Mouse (Mus musculus) cerebellum, adult 2 months (tissue): ENCODE data around the gene Olfr53. TPM values are rescaled to one million over a fixed set of nuclear protein-coding genes. Genes with fewer than 3 reads are reported as not detected.
"Not testable (repeated sequence)": the region's sequence is repeated elsewhere in the genome, so short reads cannot be mapped to it uniquely, and the experiment has no call there.

Experiments used
- DNase-seq, 2 experiments: peaks; one replicate each; pipeline ENCODE4 v3.0.0; 2021
- H3K27ac ChIP-seq: fragments of 200-500 bp; 2 replicates; pipeline ENCODE4 v1.5.1; 2012; ENCODE audit warnings: low read length, control low read depth, inconsistent platforms; ENCODE audit not compliant: insufficient read depth
- H3K27me3 ChIP-seq: fragments of 200-500 bp; 2 replicates; pipeline ENCODE4 v1.6.1; 2012; ENCODE audit warnings: inconsistent platforms, mild to moderate bottlenecking, low read length, moderate library complexity; ENCODE audit not compliant: control insufficient read depth, insufficient read depth
- H3K4me1 ChIP-seq: fragments of 200-500 bp; 2 replicates; pipeline ENCODE4 v1.6.1; 2011; ENCODE audit warnings: low read length; ENCODE audit not compliant: control insufficient read depth, insufficient read depth
- H3K4me3 ChIP-seq: fragments of 200-500 bp; replicated peaks from 2 replicates; pipeline ENCODE3; 2011; ENCODE audit warnings: mild to moderate bottlenecking, low read depth, low read length, control low read depth; ENCODE audit not compliant: insufficient read depth
- CTCF ChIP-seq: fragments of 200-500 bp; IDR thresholded peaks from 2 replicates; pipeline ENCODE4 v1.5.1; 2011; ENCODE audit warnings: low read depth, mild to moderate bottlenecking, control low read depth, low read length, moderate library complexity, borderline replicate concordance; ENCODE audit not compliant: insufficient read depth
- POLR2A ChIP-seq: fragments of 200-500 bp; IDR thresholded peaks from 2 replicates; pipeline ENCODE4 v1.6.1; 2011; ENCODE audit warnings: low read length, control low read depth, borderline replicate concordance; ENCODE audit not compliant: insufficient read depth
- WGBS: fragments of 180-500 bp; shearing (Covaris S2); methylation state at CpG from one replicate; pipeline ENCODE4 v1.1.7; 2018; 5-methylcytosine and 5-hydroxymethylcytosine counted together
- polyA plus RNA-seq: library from polyadenylated mRNA; depleted of rRNA; stranded (reverse); fragments of >200 nt; gene quantifications from 2 replicates; pipeline ENCODE4 v1.2.3, GENCODE M21; 2012; rRNA removed

Gene Olfr53
- not detected in 2 replicates for polyA plus RNA-seq

DNA sequence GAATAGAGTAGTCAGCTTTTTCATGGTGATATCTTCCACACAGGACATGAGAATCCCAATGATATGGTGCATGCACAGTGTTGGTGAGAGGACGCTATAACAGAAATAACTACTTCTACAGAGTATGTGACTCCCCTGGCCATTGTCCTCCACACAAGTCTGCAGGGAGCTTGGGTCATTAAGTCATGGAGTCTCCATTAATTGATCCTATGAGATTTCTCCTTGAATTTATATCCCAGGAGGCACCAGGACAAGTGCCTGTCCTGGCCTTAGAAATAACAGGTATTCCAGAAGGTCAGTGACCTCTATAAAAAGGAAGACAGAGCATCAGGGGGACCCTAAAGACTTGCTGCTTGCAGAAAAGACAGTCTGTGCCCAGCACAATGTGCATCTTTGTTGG, at the start of gene Olfr53:
Gene Olfr53, plus strand, starts transcription at position 301 of the 400 bp plus-strand sequence.
- TF ChIP-seq POLR2A: no peak
- TF ChIP-seq CTCF: no peak
- H3K4me3 ChIP-seq: no peak within 1 kb of the TSS
- no peaks in the 10 kb centered on the region for H3K4me1 ChIP-seq
- WGBS: 86% methylated on average over 1 of the region's 1 CpGs
- no peaks in the 10 kb centered on the region for H3K27me3 ChIP-seq
- DNase-seq: no peak
- no peak within 1 kb of the TSS for H3K27ac ChIP-seq

DNA sequence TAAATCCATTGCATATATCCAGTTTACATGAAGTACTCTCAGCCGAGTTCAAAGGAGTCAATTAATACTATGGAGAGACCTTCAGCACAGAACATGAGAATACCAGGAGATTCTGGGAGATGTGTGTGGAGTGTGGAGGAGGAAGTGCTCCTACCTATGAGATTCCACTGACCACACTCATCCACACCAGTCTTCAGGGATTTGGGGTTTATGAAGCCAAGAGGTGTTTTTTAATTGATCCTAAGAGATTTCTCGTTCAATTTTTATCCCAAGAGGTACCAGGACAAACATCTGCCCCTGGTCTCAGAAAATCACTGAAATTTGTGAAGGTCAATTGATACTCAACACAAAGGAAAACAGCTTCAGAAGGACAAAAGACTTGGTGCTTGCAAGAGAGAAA, 45.3 kb upstream of the Olfr53 start, which contains the start of gene Olfr46:
Gene Olfr46, plus strand, starts transcription at position 301 of the 400 bp plus-strand sequence.
- not testable (repeated sequence) for H3K4me1 ChIP-seq, DNase-seq, H3K27ac ChIP-seq, H3K27me3 ChIP-seq, H3K4me3 ChIP-seq
- 78% methylated on average over 2 of the region's 2 CpGs for whole genome bisulfite sequencing

DNA sequence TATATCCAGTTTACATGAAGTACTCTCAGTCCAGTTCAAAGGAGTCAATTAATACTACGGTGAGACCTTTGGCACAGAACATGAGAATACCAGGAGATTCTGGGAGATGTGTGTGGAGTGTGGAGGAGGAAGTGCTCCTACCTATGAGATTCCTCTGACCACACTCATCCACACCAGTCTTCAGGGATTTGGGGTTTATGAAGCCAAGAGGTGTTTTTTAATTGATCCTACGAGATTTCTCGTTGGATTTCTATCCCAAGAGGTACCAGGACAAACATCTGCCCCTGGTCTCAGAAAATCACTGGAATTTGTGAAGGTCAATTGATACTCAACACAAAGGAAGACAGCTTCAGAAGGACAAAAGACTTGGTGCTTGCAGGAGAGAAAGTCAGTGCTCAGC, 17.6 kb upstream of the Olfr53 start, which contains the start of gene Olfr61:
Gene Olfr61, plus strand, starts transcription at position 301 of the 400 bp plus-strand sequence.
- not testable (repeated sequence) for H3K27ac ChIP-seq, DNase-seq, H3K4me3 ChIP-seq, H3K27me3 ChIP-seq, H3K4me1 ChIP-seq
- WGBS: 81% methylated on average over 3 of the region's 3 CpGs

DNA sequence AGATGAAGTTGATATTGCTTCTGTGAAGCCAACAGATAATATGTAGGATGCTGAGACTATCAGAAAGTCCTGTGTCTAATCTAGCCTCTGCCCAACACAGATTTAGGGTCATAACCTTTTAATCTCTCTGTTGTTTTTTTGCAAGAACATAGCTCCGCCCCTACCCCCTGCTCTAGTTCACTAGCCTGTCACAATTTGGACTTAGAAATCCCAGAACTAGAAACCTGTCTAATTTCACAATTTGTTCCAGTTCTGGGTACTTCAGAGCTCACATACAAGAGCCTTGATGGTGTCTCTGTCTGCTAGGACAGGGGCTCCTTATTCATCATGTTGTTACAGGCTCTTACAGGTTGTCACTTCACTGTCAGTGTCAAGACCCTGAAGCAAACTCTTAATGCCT, 15.7 kb upstream of the Olfr53 start:
- H3K27me3 ChIP-seq: no peaks in the 10 kb centered on the region
- H3K27ac ChIP-seq: no peak overlapping the region
- no peak overlapping the region for H3K4me3 ChIP-seq
- TF ChIP-seq POLR2A (no peak), CTCF (no peak)
- 72% methylated on average over 1 of the region's 1 CpGs for WGBS
- DNase-seq: no peak
- no peaks in the 10 kb centered on the region; the same call in 1 of the 2 replicates for H3K4me1 ChIP-seq

DNA sequence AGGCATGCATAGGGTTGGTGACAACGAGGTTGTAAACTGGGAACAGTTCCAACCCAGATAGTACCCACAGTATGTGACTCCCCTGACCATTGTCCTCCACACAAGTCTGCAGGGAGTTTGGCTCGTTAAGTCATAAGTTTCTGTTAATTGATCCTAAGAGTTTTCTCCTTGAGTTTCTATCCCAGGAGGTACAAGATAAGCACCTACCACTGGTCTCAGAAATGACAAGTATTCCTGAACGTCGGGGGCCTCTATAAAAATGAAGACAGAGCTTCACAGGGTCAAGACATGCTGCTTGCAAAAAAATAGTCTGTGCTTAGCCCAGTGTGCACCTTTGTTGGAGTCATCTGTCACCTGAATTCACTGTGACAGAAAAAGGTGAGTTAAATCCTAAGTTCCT, 13.4 kb downstream of the Olfr53 start, which contains the start of gene Olfr539:
Gene Olfr539, plus strand, starts transcription at position 301 of the 400 bp plus-strand sequence.
- Histone ChIP-seq H3K4me3 (no peak within 1 kb of the TSS), H3K27ac (no peak within 1 kb of the TSS), H3K27me3 (no peaks in the 10 kb centered on the region), H3K4me1 (no peaks in the 10 kb centered on the region)
- WGBS: 58% methylated on average over 4 of the region's 4 CpGs
- no peak for TF ChIP-seq POLR2A
- no peak for TF ChIP-seq CTCF
- no peak for DNase-seq

DNA sequence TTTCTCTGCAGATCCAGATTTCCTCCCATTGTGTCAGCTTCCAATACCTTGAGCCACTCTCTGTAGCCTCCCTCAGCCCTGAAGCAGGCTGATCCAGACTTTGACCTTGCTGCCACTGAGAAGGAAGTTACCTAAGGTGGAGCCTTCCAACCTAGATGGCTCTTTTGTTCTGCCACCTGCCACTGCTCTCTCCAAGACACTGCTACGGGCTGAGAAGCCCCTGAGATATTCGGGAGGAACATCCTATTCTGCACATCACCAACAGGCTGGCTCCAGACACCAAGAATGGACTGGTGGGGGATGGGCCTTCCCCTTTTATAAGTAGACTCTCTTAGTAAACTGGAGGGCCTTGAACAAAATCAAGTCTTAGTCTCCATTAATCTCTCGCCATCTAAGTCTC, 24.4 kb downstream of the Olfr53 start:
- DNase-seq, H3K27me3 ChIP-seq, H3K27ac ChIP-seq, H3K4me3 ChIP-seq, H3K4me1 ChIP-seq: not testable (repeated sequence)
- 72% methylated on average over 3 of the region's 3 CpGs for WGBS

DNA sequence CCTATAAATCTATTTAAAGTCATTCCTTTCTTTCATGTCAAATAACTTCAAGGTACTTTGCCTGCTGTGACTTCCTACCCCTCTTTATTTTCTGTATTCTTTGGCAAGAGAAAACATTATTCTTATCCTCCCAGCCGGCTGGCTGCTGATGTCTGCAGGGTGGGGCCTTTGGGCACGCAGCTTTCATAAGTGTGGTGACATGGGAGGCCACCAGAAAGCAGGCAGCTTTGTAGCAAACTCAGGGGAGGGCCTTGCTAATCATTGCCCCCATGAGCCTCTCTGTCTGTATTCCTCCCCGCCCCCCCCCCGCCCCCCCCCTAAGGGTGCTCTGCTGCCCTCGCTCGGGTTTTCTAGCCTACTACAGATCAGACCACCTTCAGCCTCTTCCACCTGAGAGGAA, 29.6 kb downstream of the Olfr53 start:
- H3K27me3 ChIP-seq: no peaks in the 10 kb centered on the region
- no peaks in the 10 kb centered on the region for H3K4me1 ChIP-seq
- no peak for DNase-seq
- TF ChIP-seq POLR2A (no peak), CTCF (no peak)
- WGBS: 1% methylated on average over 5 of the region's 6 CpGs
- H3K27ac ChIP-seq: no peak overlapping the region
- no peak overlapping the region for H3K4me3 ChIP-seq

DNA sequence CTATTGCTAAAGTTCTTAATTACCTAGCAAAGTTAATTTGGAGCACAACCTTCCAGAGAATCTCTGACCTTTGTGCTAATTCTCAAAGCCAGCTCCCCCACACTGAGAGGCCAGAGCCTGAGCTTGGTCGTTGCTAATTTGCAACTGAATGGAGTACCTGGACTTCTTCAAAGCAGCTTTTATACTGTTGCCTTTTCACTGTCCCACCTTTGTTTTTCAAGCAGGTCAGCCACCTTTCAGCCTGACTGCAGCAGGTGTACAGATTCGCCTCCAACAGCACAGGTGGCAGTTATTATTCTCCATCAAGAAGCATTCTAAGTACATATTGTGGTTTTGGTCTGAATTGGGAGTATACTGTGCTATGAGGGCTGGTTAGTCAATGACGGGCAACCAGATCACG, 33.3 kb downstream of the Olfr53 start:
- 59% methylated on average over 4 of the region's 4 CpGs for WGBS
- not testable (repeated sequence) for H3K27me3 ChIP-seq, H3K27ac ChIP-seq, H3K4me3 ChIP-seq, H3K4me1 ChIP-seq, DNase-seq

DNA sequence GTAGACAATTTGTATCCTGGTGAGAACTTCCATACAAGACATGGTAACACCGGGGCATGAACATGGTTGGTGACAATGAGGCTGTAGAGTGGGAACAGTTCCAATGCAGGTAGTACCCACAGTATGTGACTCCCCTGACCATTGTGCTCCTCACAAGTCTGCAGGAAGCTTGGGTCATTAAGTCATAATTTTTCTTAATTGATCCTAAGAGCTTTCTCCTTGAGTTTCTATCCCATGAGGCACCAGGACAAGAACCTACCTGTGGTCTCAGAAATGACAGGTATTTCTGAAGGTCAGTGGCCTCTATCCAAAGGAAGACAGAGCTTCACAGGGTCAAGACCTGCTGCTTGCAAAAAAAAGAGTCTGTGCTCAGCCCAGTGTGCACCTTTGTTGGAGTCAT, 35.4 kb downstream of the Olfr53 start, which contains the start of gene Olfr45:
Gene Olfr45, plus strand, starts transcription at position 301 of the 400 bp plus-strand sequence.
- 81% methylated on average over 1 of the region's 1 CpGs for WGBS
- H3K4me1 ChIP-seq: no peaks in the 10 kb centered on the region
- no peaks in the 10 kb centered on the region for H3K27me3 ChIP-seq
- no peak for TF ChIP-seq CTCF
- TF ChIP-seq POLR2A: no peak
- H3K27ac ChIP-seq: no peak within 1 kb of the TSS
- no peak within 1 kb of the TSS for H3K4me3 ChIP-seq
- no peak for DNase-seq
